Mouse (Mus musculus) lung, embryonic 16.5 days (tissue): ENCODE results near the gene Gm49416. TPM values are rescaled to one million over a fixed set of nuclear protein-coding genes. Genes with fewer than 3 reads are reported as not detected.
A peak's percentile ranks its signal among the peaks of the same experiment; 100 is the strongest.

Experiments used
- ATAC-seq: fragments of 200-750 bp; cut with Nextera tagmentation; 2 replicates; pipeline ENCODE4 v1.8.0; 2017; ENCODE audit warnings: low read depth, mild to moderate bottlenecking, moderate library complexity
- H3K27ac ChIP-seq: fragments of 300-500 bp; sonication (generic); 2 replicates; pipeline ENCODE4 v1.5.1; 2014; ENCODE audit warnings: mild to moderate bottlenecking, control low read depth, low read length
- H3K27me3 ChIP-seq: fragments of 300-500 bp; sonication (generic); 2 replicates; pipeline ENCODE4 v1.6.1; 2014; ENCODE audit warnings: low read depth, low read length, mixed read lengths; ENCODE audit not compliant: control insufficient read depth, insufficient read depth
- H3K36me3 ChIP-seq: fragments of 300-500 bp; sonication (generic); 2 replicates; pipeline ENCODE4 v1.6.1; 2014; ENCODE audit warnings: low read length; ENCODE audit not compliant: control insufficient read depth, insufficient read depth
- H3K4me1 ChIP-seq: fragments of 300-500 bp; sonication (generic); replicated peaks from 2 replicates; pipeline ENCODE4 v1.6.1; 2014; ENCODE audit warnings: low read length, mixed read lengths; ENCODE audit not compliant: control insufficient read depth, insufficient read depth
- H3K4me2 ChIP-seq: fragments of 300-500 bp; sonication (generic); 2 replicates; pipeline ENCODE4 v1.6.1; 2014; ENCODE audit warnings: low read depth, low read length, control low read depth
- H3K4me3 ChIP-seq: fragments of 300-500 bp; sonication (generic); 2 replicates; pipeline ENCODE4 v1.5.1; 2014; ENCODE audit warnings: mild to moderate bottlenecking, low read length, control low read depth
- H3K9ac ChIP-seq: fragments of 300-500 bp; sonication (generic); 2 replicates; pipeline ENCODE4 v1.6.1; 2014; ENCODE audit warnings: low read length, control low read depth
- H3K9me3 ChIP-seq: fragments of 300-500 bp; sonication (generic); 2 replicates; pipeline ENCODE4 v1.6.1; 2016; ENCODE audit warnings: low read length; ENCODE audit not compliant: control insufficient read depth
- WGBS: fragments of 180-500 bp; shearing (Covaris S2); extraction: QIAGEN DNeasy Blood & Tissue Kit; methylation state at CpG from one replicate; pipeline ENCODE4 v1.1.7; 2014; 5-methylcytosine and 5-hydroxymethylcytosine counted together
- polyA plus RNA-seq: library from polyadenylated mRNA; unstranded; fragments of >200 nt; fragmentation: Nextera tagmentation; extraction: Ambion mirVana; gene quantifications from 2 replicates; pipeline ENCODE4 v1.2.1, GENCODE M21; 2015

Gene Gm49416
- polyA plus RNA-seq: not detected in 2 replicates

DNA sequence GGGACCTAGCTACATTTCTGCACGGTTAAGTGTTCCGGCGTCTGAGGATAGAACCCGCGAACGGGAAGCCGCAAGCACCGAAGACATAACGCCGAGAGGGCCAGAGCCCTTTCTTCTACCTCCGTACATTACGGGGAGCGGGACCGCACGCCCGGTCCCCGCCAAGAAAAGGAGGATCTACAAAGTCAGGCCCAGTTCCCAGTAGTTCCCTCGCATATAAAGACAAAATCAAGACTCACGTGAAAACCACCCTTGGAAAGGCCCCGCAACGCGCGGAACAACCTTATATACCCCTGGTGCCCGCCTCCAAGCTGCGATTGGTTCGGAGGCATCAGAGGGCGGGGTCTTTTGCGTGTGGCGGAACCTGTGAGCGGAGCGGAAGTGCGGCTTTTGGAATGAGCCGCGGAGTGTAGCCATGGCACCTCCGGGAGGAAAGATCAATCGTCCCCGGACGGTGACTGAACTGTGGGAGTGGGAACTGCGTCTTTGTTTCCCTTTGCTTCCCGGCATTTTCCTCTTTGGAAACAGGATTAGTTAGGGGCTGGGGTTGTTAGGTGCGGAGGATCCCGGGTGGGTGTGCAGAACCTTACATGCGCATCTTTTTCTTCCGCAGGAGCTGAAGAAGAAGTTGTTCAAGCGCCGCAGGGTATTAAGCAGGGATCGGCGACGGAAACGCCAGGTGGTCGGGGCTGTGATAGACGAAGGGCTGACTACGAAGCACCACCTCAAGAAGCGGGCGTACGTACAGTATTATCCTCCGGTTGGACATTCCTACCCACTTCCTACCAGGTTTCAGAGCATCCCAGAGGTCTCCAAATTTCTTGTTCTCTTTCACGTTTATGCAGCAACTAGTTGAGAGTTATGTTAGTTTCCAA is at the start of gene Gm49416, which contains the start of gene 1810009A15Rik:
Gene Gm49416 (plus strand): TSS at position 416 of the 875 bp plus-strand sequence.
Gene 1810009A15Rik (plus strand): TSS at position 343 of the 875 bp plus-strand sequence.
- Histone ChIP-seq H3K9ac (peak within 1 kb of the TSS; percentile 84), H3K4me2 (peak within 1 kb of the TSS; percentile 79), H3K4me3 (peak within 1 kb of the TSS; percentile 76), H3K36me3 (peaks cover 8% of the 10 kb centered on the region; the same call in 1 of the 2 replicates), H3K27me3 (no peaks in the 10 kb centered on the region), H3K9me3 (no peaks in the 10 kb centered on the region), H3K4me1 (peaks cover 16% of the 10 kb centered on the region), H3K27ac (peak within 1 kb of the TSS; percentile 83)
- ATAC-seq: peak; percentile 96
- 1% methylated on average over 58 of the region's 58 CpGs for WGBS

DNA sequence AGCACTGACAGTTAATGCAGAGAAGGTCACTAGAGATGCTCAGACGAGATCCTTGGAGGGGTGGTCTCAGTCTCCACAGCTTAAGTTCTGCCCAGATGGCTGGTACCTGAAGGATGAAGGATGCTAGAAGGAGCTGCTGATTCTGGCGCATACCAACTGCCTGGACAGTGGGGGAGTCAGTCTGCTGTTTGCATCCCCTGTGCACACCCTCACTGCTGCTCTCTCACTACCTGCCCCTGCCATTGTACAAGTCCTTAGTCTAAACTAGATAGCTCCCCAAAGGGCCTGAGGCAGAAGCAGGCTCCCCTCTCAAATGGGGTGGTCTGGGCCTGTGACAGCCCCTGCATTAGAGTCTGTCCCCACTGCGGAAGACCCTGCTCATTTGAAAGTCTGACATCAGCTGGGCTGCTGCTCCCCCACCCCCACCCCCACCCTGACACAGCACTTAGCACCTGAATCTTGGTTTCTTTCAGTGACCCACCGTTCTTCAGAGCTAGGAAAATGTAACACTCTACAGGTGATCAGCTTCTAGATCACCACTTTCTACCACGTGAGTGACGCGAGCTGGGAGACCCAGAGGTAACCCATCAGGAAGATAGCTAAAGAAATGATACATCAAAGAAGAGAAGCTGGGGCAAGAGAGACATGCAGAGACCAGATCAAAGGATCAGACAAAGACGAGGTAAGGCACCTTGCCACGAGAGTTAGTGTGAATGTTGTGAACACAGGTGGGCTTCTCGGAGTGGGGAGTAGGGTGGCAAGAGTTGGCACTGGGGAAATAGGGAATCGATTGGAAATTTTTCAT is 49.4 kb upstream of the Gm49416 start, which contains the start of gene Gng3:
Gene Gng3 (minus strand): TSS at position 92 of the 805 bp plus-strand sequence.
- H3K4me3 ChIP-seq: peak within 1 kb of the TSS; percentile 64
- no peaks in the 10 kb centered on the region for H3K9me3 ChIP-seq
- H3K9ac ChIP-seq: peak within 1 kb of the TSS; percentile 89
- H3K36me3 ChIP-seq: peaks cover 6% of the 10 kb centered on the region
- ATAC-seq: no peak
- peak within 1 kb of the TSS; percentile 98 for H3K27ac ChIP-seq
- 71% methylated on average over 11 of the region's 11 CpGs for WGBS
- H3K4me1 ChIP-seq: peaks cover 18% of the 10 kb centered on the region
- H3K4me2 ChIP-seq: peak within 1 kb of the TSS; percentile 95
- H3K27me3 ChIP-seq: no peaks in the 10 kb centered on the region

GRCm38 (mm10) chr19:8839908-8840791 is 48.6 kb upstream of the Gm49416 start:
- H3K4me2 ChIP-seq: peak overlapping the region; percentile 84
- peak; percentile 73 for ATAC-seq
- H3K9ac ChIP-seq: peak overlapping the region; percentile 70
- peak overlapping the region; percentile 66 for H3K4me3 ChIP-seq
- H3K36me3 ChIP-seq: no peaks in the 10 kb centered on the region; the same call in 1 of the 2 replicates
- H3K27me3 ChIP-seq: no peaks in the 10 kb centered on the region
- no peaks in the 10 kb centered on the region for H3K9me3 ChIP-seq
- 26% methylated on average over 29 of the region's 29 CpGs for WGBS
- peaks cover 18% of the 10 kb centered on the region for H3K4me1 ChIP-seq
- no peak overlapping the region for H3K27ac ChIP-seq

- H3K27me3 ChIP-seq: no peaks in the 10 kb centered on the region
- no peaks in the 10 kb centered on the region for H3K9me3 ChIP-seq
- H3K27ac ChIP-seq: no peak overlapping the region
- no peak for ATAC-seq
- peak overlapping the region; percentile 84 for H3K4me2 ChIP-seq
- 89% methylated on average over 7 of the region's 7 CpGs for WGBS
- peak overlapping the region; percentile 66 for H3K4me3 ChIP-seq
- H3K4me1 ChIP-seq: peaks cover 18% of the 10 kb centered on the region
- peak overlapping the region; percentile 70 for H3K9ac ChIP-seq
- H3K36me3 ChIP-seq: no peaks in the 10 kb centered on the region; the same call in 1 of the 2 replicates
Observed at GRCm38 (mm10) chr19:8841012-8841411, 47.7 kb upstream of the Gm49416 start.

DNA sequence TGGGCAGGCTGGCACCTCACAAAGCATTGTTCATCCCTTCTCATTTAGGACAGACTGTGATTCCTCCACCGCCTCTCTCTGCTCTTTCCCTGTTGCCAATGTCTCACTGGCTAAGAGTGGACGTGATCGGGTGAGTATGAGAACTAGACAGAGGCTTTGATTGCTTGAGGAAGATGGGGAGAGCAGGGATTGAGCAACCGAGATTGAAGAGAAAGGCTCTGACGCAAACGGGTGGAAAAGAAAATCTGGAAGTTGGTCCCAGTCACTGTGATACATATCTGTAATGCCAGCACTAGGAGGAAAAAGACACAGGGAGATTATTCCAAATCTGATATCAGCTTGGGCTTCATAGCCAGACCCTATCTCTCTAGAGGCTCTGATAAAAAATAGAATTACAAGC is 45.8 kb upstream of the Gm49416 start:
- H3K9me3 ChIP-seq: no peaks in the 10 kb centered on the region
- H3K4me1 ChIP-seq: peaks cover 18% of the 10 kb centered on the region
- H3K4me3 ChIP-seq: no peak overlapping the region
- ATAC-seq: no peak
- 84% methylated on average over 6 of the region's 6 CpGs for WGBS
- peaks cover 12% of the 10 kb centered on the region for H3K36me3 ChIP-seq
- H3K9ac ChIP-seq: no peak overlapping the region
- no peaks in the 10 kb centered on the region for H3K27me3 ChIP-seq
- H3K4me2 ChIP-seq: no peak overlapping the region
- no peak overlapping the region for H3K27ac ChIP-seq

DNA sequence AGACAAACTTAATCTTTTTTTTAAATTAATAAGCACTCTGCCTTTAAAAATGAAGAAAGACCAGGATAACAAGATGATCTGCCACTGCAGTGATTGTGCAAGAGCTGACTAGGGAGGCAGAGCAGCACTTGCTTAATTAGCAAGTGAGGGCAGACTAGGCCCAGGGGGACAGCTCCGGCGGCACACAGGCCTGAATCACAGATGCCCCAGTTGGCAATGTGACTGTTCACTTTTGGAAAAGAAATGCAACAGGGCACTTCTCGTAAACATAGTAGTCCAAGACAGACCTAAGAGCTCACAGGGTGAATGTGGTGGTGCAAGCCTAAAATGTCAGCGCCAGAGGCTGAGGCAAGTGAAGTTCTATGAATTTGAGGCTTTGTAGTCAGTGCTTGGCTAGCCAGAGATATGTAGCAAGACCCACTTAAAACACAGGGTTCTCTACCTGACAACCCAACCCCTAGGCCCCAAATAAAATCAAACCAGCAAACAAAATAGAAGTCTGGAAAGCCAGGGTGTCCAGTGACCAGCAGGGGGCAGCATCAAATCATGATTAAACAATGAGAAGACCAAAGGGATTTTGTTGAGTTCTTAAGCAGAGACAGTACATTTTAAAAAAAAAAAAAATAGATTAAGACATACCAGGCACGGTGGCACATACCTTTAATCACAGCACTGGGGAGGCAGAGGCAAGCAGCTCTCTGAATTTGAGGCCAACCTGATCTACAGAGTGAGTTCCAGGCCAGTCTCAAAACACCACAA is 44.2 kb upstream of the Gm49416 start:
- Histone ChIP-seq H3K9me3 (no peaks in the 10 kb centered on the region), H3K4me3 (no peak overlapping the region), H3K9ac (no peak overlapping the region), H3K4me1 (peaks cover 10% of the 10 kb centered on the region), H3K36me3 (peaks cover 12% of the 10 kb centered on the region), H3K27ac (no peak overlapping the region), H3K27me3 (no peaks in the 10 kb centered on the region), H3K4me2 (no peak overlapping the region)
- 61% methylated on average over 5 of the region's 5 CpGs for WGBS
- 0 out of 2 replicates have a peak, but pooled peaks have one; percentile 1 for ATAC-seq

DNA sequence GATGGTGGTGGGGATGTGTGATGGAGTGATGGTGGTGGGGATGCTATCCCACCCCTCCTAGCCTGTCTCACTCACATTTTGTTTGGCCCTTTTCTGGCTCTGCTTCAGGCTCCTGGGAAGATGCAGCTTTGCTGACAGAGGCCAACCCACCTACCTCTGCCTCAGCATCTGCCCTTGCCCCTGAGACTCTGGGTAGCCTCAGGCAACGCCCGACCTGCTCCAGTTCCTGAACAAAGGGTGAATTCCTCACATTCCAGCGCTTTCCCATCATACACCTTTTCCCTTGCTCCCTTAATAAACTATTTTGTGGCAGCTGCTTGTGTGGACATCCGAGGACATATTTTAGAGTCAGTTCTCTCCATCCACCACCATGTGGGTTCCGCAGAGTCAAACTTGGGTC is 40.4 kb upstream of the Gm49416 start:
- no peak overlapping the region for H3K27ac ChIP-seq
- no peaks in the 10 kb centered on the region for H3K9me3 ChIP-seq
- H3K4me3 ChIP-seq: no peak overlapping the region
- no peak overlapping the region for H3K4me2 ChIP-seq
- H3K36me3 ChIP-seq: peaks cover 12% of the 10 kb centered on the region
- WGBS: 65% methylated on average over 5 of the region's 5 CpGs
- H3K9ac ChIP-seq: no peak overlapping the region
- no peak for ATAC-seq
- H3K27me3 ChIP-seq: no peaks in the 10 kb centered on the region
- no peaks in the 10 kb centered on the region for H3K4me1 ChIP-seq

DNA sequence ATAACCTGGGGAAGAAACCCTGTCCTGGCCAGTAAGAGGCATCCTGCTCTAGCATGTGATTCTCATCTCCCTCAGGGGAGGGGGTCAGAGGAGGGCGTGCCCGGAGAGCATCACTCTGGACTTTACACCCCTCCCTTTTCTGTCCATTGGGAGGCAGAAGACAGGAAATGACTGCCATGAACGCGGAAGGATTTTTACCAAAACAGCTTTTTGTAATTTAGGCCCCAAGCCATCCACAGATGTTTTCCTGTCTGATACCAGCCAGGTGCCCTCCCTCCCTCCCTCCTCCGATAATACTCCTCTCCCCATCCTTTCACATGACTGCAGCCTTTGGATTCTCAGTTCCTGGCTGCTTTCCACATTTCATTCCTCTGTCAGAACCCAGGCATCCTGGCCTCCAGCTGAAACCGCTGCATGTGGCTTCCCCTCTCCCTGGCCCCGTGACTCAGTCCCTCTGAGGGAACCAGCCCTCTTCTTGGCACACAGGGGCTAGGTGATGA is 38.3 kb upstream of the Gm49416 start, which contains the start of gene Lrrn4cl:
Gene Lrrn4cl (plus strand): TSS at position 367 of the 500 bp plus-strand sequence.
- ATAC-seq: peak; percentile 76; the same call in 1 of the 2 replicates
- Histone ChIP-seq H3K4me3 (no peak within 1 kb of the TSS), H3K4me2 (peak within 1 kb of the TSS; percentile 11), H3K4me1 (no peaks in the 10 kb centered on the region), H3K36me3 (peaks cover 12% of the 10 kb centered on the region), H3K27ac (no peak within 1 kb of the TSS), H3K9me3 (no peaks in the 10 kb centered on the region), H3K9ac (peak within 1 kb of the TSS; percentile 14; the same call in 1 of the 2 replicates), H3K27me3 (no peaks in the 10 kb centered on the region)
- 19% methylated on average over 7 of the region's 7 CpGs for WGBS
